Mouse (Mus musculus) C2C12 (cell line): Measurements from ENCODE around the gene Castor2. TPM values are rescaled to one million over a fixed set of nuclear protein-coding genes. Genes with fewer than 3 reads are reported as not detected.
A peak's percentile ranks its signal among the peaks of the same experiment; 100 is the strongest.

Experiments used
- H3K27me3 ChIP-seq: one replicate; pipeline ENCODE4 v1.6.1; 2011; ENCODE audit not compliant: control insufficient read depth, insufficient read depth, insufficient read length
- H3K36me3 ChIP-seq: one replicate; pipeline ENCODE4 v1.6.1; 2011; ENCODE audit not compliant: control insufficient read depth, insufficient read depth
- H3K4me3 ChIP-seq: one replicate; pipeline ENCODE4 v1.5.1; 2011; ENCODE audit warnings: mild to moderate bottlenecking, control low read depth; ENCODE audit not compliant: poor library complexity, insufficient read depth, severe bottlenecking
- H3K79me2 ChIP-seq: one replicate; pipeline ENCODE4 v1.6.1; 2011; ENCODE audit not compliant: control insufficient read depth, insufficient read depth
- H3K79me3 ChIP-seq: one replicate; pipeline ENCODE4 v1.6.1; 2011; ENCODE audit warnings: low read depth, control low read depth
- H3ac ChIP-seq: one replicate; pipeline ENCODE3; 2011; ENCODE audit warnings: low read depth; ENCODE audit not compliant: control insufficient read depth, insufficient read length
- CEBPB ChIP-seq: IDR thresholded peaks from one replicate; pipeline ENCODE4 v1.6.1; 2011; ENCODE audit warnings: low read depth, mild to moderate bottlenecking, control low read depth, moderate library complexity
- CTCF ChIP-seq: IDR thresholded peaks from one replicate; pipeline ENCODE4 v1.5.1; 2011; ENCODE audit not compliant: control insufficient read depth, insufficient read depth, insufficient read length
- FOSL1 ChIP-seq: IDR thresholded peaks from one replicate; pipeline ENCODE4 v1.8.0; 2011; ENCODE audit warnings: mild to moderate bottlenecking, low read length; ENCODE audit not compliant: poor library complexity, insufficient read depth, severe bottlenecking
- MAX ChIP-seq: IDR thresholded peaks from one replicate; pipeline ENCODE4 v1.6.1; 2011; ENCODE audit warnings: mild to moderate bottlenecking, control low read depth
- MYOD1 ChIP-seq: IDR thresholded peaks from one replicate; pipeline ENCODE4 v1.6.1; 2011; ENCODE audit warnings: low read depth; ENCODE audit not compliant: control insufficient read depth, insufficient read length
- MYOG ChIP-seq: IDR thresholded peaks from one replicate; pipeline ENCODE4 v1.6.1; 2011; ENCODE audit not compliant: control insufficient read depth, insufficient read length; ENCODE audit errors: extremely low read depth
- USF1 ChIP-seq: IDR thresholded peaks from one replicate; pipeline ENCODE4 v1.6.1; 2011; ENCODE audit warnings: low read depth, mild to moderate bottlenecking, control low read depth, moderate library complexity
- polyA plus RNA-seq: library from polyadenylated mRNA; unstranded; fragments of >200 nt; fragmentation: generic; extraction: Trizol; gene quantifications from one replicate; pipeline ENCODE4 v1.2.1, GENCODE M21; 2012; ENCODE audit warnings: missing spikeins

Gene Castor2
- polyA plus RNA-seq, 1 experiment, result 3.0 TPM

DNA sequence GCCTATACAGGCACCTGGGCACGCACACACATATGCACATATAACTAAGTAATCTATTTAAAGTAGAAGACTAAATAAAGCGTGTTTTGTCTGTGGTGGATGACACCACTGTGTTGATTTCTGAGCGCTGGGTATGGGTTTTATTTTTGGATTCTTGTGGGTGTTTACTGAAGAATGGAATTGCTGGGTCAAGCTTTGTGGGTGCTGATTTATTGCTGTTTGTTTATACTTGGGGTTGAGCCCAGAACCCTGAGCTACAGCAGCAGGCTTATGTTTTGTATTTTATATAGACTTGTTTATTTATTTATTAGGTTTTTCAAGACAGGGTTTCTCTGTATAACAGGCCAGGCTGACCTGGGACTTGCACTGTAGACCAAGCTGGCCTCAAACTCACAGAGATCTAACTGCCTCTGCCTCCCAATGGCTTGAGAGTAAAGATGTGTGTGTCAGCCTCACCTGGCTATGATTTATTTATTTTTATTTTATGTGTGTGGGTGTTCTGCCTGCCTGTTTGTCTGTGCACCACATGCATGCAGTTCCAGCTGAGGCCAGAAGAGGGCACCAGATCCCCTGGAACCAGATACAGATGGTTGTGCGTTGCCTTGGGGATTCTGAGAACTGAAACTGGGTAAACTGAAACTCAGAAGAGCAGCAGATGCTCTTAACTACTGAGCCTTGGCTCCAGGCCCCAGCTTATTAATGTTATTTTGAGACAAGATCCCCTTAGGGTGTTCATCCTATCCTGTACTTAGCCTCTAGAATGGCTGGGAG is 87.6 kb downstream of the Castor2 start:
- peak; percentile 45 for TF ChIP-seq CTCF
- TF ChIP-seq CEBPB, result no peak
- Histone ChIP-seq H3K79me3 (peaks cover 9% of the 10 kb centered on the region), H3K79me2 (peaks cover 16% of the 10 kb centered on the region), H3K4me3 (no peak overlapping the region), H3K27me3 (no peaks in the 10 kb centered on the region), H3K36me3 (no peaks in the 10 kb centered on the region), H3ac (no peak overlapping the region)

DNA sequence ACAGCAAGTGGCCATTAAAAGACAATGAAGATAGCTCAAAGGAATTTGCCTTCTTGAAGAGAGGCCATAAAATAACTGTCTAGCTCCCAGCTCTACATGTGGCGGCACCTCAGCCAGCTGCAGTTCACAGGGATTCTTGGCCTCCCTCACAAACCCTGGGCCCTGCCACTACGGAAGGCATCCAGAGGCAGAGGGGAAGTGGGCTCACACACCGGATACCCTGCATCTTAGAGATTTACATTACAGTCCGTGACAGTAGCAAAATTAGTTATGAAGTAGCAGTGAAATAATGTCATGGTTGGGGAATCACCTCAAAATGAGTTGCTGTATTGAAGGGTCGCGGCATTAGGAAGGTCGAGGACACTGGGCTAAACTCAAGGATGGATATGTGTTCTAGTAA is 89.1 kb downstream of the Castor2 start:
- Histone ChIP-seq H3K36me3 (no peaks in the 10 kb centered on the region), H3K27me3 (no peaks in the 10 kb centered on the region), H3ac (no peak overlapping the region), H3K4me3 (no peak overlapping the region), H3K79me2 (peaks cover 2% of the 10 kb centered on the region), H3K79me3 (peaks cover 4% of the 10 kb centered on the region)
- TF ChIP-seq FOSL1, result no peak
- no peak for TF ChIP-seq CTCF
- no peak for TF ChIP-seq MAX
- TF ChIP-seq USF1, result no peak
- no peak for TF ChIP-seq MYOD1
- no peak for TF ChIP-seq CEBPB
- no peak for TF ChIP-seq MYOG

DNA sequence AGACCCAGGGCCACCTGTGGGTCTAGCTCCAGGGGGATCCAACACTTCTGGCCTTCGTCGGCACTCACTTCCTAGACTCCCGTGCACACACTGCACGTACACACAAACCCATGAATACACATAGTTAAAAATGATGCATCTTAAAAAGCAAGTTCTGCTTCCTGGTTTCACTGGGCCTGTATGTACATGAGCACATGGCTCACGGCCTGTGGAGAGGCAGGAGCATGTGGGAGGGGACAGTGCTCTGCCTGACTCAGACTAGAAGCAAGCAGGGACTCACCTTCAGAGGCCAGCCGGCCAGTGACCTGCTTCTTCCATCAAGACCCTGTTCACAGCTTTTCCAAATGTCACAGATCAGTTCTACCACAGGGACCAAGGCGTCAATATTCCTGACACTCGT is 94.2 kb downstream of the Castor2 start:
- no peaks in the 10 kb centered on the region for H3K79me2 ChIP-seq
- H3K36me3 ChIP-seq, result peaks cover 2% of the 10 kb centered on the region
- H3ac ChIP-seq, result no peak overlapping the region
- no peaks in the 10 kb centered on the region for H3K27me3 ChIP-seq
- TF ChIP-seq USF1 (no peak), CTCF (no peak), CEBPB (no peak), MYOD1 (no peak), MYOG (no peak), MAX (no peak), FOSL1 (no peak)
- H3K79me3 ChIP-seq, result no peaks in the 10 kb centered on the region
- no peak overlapping the region for H3K4me3 ChIP-seq

Other genes with a start within 250 kb of the Castor2 start
- gene Rcc1l, start 77.1 kb downstream of the Castor2 start, polyA plus RNA-seq, result 28.8 TPM
- gene Gtf2ird2, start 84.3 kb downstream of the Castor2 start, polyA plus RNA-seq, result 4.2 TPM
- 0.01 TPM for gene Ncf1, start 129.9 kb downstream of the Castor2 start, polyA plus RNA-seq
- 75.9 TPM for gene Gtf2i, start 215.0 kb downstream of the Castor2 start, polyA plus RNA-seq